Mouse (Mus musculus) kidney, postnatal 4 days (tissue): ENCODE data around the gene Lxn.

Experiments
- DNase-seq, 2 experiments: peaks; one replicate each; pipeline ENCODE4 v3.0.0; 2021; ENCODE audit warnings: mixed read lengths in 2 of 2

Gene Lxn

DNA sequence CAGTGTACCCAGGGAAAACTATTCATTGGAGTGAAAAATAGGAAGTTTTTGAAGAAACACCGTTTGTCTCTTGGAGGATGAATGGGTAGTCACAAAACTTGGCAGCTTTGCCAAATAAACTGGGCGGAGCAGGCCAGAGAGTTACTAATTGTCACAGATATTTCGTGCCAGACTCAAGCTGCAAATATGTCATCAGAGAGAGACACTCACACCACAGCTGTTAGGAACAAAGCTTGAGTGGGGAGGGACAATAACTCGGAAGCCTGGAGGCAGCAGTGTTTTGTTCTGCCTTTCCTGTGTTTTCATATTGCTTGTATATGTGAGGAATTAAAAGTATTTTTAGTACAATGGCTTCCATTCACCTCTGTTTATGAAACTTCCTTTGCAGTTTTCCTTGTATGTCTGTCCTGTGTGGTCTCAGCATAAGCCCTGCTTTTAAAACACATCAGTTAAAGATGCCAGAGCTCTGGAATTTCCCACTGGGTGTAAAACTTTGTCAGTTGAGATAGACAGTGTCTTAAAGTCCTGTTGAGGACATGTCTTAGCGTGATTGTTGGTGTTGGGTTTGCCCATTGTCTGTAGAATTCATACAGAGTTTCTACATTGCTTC lies 13.0 kb downstream of the Lxn start:
- DNase-seq = peak in 1 of 2 experiments; percentile 35

DNA sequence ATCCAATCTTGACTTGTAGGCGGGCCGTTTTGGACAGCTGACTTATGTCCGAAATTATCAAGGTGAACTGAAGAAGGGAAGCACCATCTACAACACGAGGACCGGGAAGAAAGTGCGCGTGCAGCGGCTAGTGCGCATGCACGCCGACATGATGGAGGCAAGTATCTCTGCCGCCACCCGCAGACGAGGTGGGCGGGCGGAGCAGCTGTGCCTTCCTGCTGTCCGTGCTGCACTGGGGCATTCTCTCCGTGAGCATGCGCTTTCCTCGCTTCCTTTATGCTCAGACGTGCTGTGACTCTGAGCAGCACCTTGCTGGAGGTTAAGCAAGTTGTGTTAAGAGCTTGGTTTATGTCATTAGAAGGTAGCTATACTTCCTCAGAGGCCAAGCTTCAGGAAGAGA lies 14.1 kb downstream of the Lxn start:
- DNase-seq = peak; percentile 10 to 14

DNA sequence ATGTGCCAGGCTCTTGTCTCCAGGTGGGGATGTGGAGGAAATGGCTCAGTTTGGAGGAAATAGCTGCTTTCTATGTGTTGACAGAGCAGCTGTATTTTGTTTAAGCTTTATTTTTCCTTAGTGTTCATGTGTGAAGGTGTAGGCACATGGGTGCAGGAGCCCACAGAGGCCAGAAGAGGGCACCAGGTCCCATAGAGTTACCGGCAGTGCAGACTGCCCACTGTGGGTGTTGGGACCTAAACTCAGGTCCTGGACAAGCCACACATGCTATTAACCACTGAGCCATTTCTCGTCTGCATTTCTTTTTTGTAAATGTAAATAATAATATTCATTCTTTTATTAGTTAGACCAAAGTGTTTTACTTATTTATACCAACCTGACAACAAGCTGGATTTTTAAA lies 16.6 kb downstream of the Lxn start:
- no peak for DNase-seq

DNA sequence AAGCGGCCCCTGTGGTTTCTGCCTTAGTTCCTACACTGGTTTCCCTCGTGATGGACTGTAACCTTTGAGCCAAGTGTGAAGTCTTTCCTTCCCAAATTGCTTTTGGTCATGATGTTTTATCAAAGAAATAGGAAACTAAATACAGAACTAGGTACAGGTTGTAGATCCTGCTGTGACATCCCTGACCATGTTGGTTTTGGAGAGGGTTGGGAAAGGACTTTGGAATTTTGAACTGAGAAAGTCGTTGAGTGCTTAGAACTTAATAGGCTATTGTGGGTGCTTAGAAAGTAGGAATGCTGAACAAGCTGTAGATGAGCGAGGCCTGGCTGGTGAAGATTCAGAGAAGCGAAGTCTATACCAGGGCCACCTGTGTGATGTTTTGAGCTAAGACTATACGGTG lies 29.7 kb downstream of the Lxn start:
- DNase-seq = no peak

DNA sequence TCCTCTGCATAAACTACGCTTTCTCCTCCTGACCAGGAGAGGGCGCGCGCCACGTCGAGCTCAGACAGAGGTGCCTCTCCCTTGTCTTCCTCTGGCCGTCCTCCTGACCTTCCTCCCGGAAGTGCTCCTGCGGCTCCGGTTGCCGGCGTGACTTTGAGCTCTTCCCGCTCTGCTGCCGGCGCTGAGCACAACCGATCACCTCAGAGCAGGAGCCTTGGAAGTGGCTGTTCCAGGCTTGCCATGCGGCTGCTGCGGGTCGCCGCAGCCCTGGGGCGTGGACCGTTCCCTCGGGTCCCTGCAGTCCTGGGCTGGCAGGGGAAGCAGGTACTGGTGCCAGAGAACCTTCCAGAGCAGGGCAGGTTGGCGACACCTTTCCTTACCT lies 33.7 kb downstream of the Lxn start, which contains the start of gene Gfm1:
Gfm1 (plus strand) TSS at position 98 of the 382 bp plus-strand sequence.
- DNase-seq = peak; percentile 91 to 94

DNA sequence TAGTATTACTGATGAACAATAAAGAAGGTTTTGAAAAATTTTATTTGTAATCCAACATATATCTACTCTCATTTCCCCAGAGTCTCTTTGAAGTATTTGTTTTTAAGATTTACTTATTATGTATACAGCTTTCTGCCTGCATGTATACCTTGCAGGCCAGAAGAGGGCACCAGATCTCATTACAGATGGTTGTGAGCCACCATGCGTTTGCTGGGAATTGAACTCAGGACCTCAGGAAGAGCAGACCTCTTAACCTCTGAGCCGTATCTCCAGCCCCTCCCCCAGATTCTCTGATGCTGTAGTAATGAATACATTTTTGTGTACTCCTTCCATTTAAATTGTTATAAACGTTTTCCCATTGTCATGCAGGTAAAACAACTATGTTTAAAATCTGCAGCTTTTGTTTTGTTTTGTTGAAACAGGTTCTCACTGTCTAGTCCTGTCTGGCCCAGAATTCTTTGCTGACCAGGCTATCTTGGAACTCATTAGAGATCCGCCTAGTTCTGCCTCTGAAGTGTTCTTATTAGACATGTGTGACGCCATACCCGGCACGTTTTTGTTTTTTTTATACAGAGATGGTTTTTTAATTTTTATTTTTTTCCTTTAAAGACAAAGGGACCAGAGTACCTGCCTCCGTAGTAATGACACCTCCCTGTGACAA lies 34.3 kb downstream of the Lxn start:
- DNase-seq = peak in 1 of 2 experiments; percentile 8
